Mouse (Mus musculus) kidney, adult 2 months (tissue): ENCODE data around the gene Lcmt1.

Source experiments
- CTCF ChIP-seq: fragments of 200-500 bp; conservative IDR thresholded peaks from 2 replicates; pipeline ENCODE4 v1.5.1; 2011; ENCODE audit warnings: low read depth, mild to moderate bottlenecking, control low read depth, low read length, moderate library complexity, mixed read lengths; ENCODE audit not compliant: insufficient read depth, insufficient read length
- POLR2A ChIP-seq: fragments of 200-500 bp; IDR thresholded peaks from one replicate; pipeline ENCODE4 v1.6.1; 2011; ENCODE audit warnings: low read depth, low read length, control low read depth

- TF ChIP-seq CTCF (no peak), POLR2A (no peak)
Measured at GRCm38 (mm10) chr7:123354851-123355250, 14.7 kb upstream of the Lcmt1 start.
